Mouse (Mus musculus) bone marrow, adult 2 months (tissue): ENCODE data around the gene Ruvbl2.

Source experiments
- CTCF ChIP-seq: fragments of 200-500 bp; IDR thresholded peaks from 2 replicates; pipeline ENCODE4 v1.5.1; 2011; ENCODE audit warnings: low read length, control low read depth; ENCODE audit not compliant: control insufficient read depth, insufficient read depth
- POLR2A ChIP-seq: fragments of 200-500 bp; IDR thresholded peaks from 2 replicates; pipeline ENCODE4 v1.6.1; 2011; ENCODE audit warnings: low read depth, mild to moderate bottlenecking, control low read depth, low read length, borderline replicate concordance; ENCODE audit not compliant: control insufficient read depth

- TF ChIP-seq POLR2A: no peak
- no peak for TF ChIP-seq CTCF
These were observed 21.1 kb upstream of the Ruvbl2 start for GRCm38 (mm10) chr7:45458748-45459563.
